Mouse (Mus musculus): Measurements from ENCODE around the gene Tmem60. TPM values are rescaled to one million over a fixed set of nuclear protein-coding genes. Genes with fewer than 3 reads are reported as not detected.

Gene Tmem60
- 31.6 and 36.3 TPM in 2 replicates for polyA plus RNA-seq (2015; fragmentation: Nextera tagmentation; extraction: Ambion mirVana)

DNA sequence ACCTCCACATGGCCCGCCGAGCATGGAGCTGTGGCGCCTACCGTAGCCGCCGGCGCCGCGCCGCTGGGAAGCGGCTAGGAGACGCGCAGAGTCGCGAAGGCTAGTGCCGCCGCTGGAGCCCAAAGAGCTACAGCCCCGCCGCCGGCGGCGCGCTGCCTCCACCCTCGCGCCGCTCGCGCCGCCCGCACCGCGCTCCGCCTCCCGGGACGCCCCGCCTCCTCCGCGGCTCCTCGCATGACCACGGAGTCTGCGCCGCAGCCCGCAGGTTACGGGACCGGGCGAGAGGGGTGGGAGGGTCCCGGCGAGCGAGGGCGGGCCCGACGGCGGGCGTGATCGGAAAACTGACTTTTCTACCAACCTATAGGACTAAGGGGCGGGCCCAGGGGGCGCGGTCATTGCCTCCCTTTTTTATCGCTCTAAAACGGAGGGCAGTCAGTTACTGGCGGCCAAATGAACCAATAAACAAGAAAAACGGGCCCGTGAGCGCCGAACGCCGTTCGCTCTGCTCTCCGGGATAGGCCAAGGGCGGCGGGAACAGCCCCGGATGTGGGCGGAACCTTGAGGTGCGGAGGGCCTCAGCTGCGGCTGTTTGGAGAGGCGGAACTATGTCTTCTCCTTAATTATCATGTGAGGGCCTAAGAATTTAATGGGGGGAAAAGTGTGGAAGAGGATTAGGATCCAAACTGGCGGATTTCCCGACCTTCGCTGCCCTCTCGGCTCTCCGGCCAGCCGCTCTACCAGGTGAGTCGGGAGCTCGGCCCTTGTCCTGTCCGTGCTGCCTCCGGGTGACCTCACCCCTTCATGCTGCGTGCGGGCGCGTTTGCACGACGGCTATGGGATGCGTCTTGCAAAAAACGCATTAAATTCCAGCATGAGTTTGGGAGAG lies at the start of gene Tmem60, which contains the start of gene Phtf2:
TSS of gene Tmem60 (plus strand) at position 277 of the 886 bp plus-strand sequence.
TSS of gene Phtf2 (minus strand) at position 210 of the 886 bp plus-strand sequence.
- peak within 1 kb of the TSS; percentile 94 for H3K4me3 ChIP-seq (replicated peaks)
- ATAC-seq (ENCODE audit: insufficient read depth), result peak; percentile 97
- H3K4me2 ChIP-seq, result peak within 1 kb of the TSS; percentile 86
- H3K9me3 ChIP-seq (replicated peaks), result no peaks in the 10 kb centered on the region
- under 1% methylated on average over 94 of the region's 94 CpGs for WGBS (ENCODE audit: insufficient replicate concordance)
- H3K9ac ChIP-seq, result peak within 1 kb of the TSS; percentile 98
- H3K4me1 ChIP-seq (replicated peaks), result peaks cover 34% of the 10 kb centered on the region
- peak within 1 kb of the TSS; percentile 96 for H3K27ac ChIP-seq (replicated peaks)
- H3K36me3 ChIP-seq (replicated peaks), result peaks cover 15% of the 10 kb centered on the region
- no peaks in the 10 kb centered on the region for H3K27me3 ChIP-seq

DNA sequence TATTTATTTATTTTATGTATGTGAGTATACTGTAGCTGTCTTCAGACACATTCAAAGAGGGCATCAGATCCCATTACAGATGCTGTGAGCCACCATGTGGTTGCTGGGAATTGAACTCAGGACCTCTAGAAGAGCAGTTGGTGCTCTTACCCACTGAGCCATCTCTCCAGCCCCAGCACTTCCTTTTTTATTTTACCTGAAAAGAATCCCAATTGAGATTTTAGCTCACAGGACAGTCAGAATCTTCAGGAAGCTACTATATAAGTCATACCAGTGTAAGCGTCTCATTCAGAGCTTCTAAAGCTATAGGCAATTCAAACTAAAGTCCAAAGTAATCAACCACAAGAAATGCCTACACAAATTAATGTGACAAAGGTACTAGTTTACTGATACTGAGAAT lies 47.6 kb upstream of the Tmem60 start:
- Histone ChIP-seq H3K4me1 (replicated peaks) (0 out of 2 replicates have a peak, but pooled peaks cover 5% of the 10 kb centered on the region), H3K9me3 (replicated peaks) (no peaks in the 10 kb centered on the region), H3K4me3 (replicated peaks) (no peak overlapping the region), H3K27me3 (no peaks in the 10 kb centered on the region), H3K4me2 (no peak overlapping the region), H3K9ac (no peak overlapping the region), H3K27ac (replicated peaks) (no peak overlapping the region), H3K36me3 (replicated peaks) (0 out of 2 replicates have a peak, but pooled peaks cover 4% of the 10 kb centered on the region)
- WGBS (ENCODE audit: insufficient replicate concordance), result 60% methylated on average over 1 of the region's 1 CpGs
- ATAC-seq (ENCODE audit: insufficient read depth), result no peak

DNA sequence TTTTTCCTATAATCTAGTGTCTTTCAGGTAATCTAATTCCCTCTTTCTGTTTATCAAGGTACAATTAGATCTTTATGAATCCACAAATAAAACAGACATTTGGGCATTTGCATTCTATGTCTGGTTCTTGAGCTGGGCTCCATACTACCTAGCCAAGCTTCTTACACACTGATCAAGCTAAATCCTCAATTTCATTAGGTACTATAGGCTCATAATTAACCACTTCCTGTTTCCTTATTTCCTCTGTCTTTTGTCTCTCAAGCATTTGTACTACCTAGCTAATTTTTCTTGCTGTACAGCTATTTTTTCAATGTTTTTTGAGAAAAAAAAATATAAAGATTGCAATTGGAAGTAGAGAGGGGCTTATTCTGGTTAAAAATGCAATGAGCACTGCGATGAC lies 44.9 kb upstream of the Tmem60 start:
- WGBS (ENCODE audit: insufficient replicate concordance), result 95% methylated on average over 1 of the region's 1 CpGs

DNA sequence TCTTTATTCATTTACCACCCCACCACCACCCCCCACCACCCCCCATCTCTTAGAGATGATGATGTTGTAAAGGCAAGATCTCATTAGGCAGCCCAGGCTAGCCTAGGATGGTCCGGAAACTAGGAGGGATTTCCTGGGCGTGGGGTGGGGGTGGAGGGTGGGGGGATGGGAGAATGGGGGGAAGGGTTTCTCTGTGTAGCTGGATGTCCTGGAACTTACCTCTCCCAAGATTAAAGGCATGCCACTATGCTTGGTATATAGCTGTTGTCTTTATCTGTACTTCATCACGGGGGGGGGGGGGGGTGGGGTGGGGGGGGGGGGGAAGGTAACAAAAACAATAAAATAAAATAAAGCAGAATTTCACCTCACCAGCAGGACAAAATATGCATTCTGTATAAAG lies 38.6 kb upstream of the Tmem60 start:
- Histone ChIP-seq H3K27me3 (no peaks in the 10 kb centered on the region), H3K36me3 (replicated peaks) (no peaks in the 10 kb centered on the region), H3K4me3 (replicated peaks) (no peak overlapping the region), H3K27ac (replicated peaks) (no peak overlapping the region), H3K4me2 (no peak overlapping the region), H3K9me3 (replicated peaks) (no peaks in the 10 kb centered on the region), H3K9ac (no peak overlapping the region), H3K4me1 (replicated peaks) (0 out of 2 replicates have a peak, but pooled peaks cover 4% of the 10 kb centered on the region)
- no peak for ATAC-seq (ENCODE audit: insufficient read depth)
- 35% methylated on average over 2 of the region's 3 CpGs for WGBS (ENCODE audit: insufficient replicate concordance)

More for the DNA sequence above, 44.9 kb upstream of the Tmem60 start:
- no peak for ATAC-seq (ENCODE audit: insufficient read depth)
- H3K9ac ChIP-seq, result no peak overlapping the region
- H3K4me2 ChIP-seq, result no peak overlapping the region
- no peaks in the 10 kb centered on the region for H3K27me3 ChIP-seq
- H3K36me3 ChIP-seq (replicated peaks), result 0 out of 2 replicates have a peak, but pooled peaks cover 4% of the 10 kb centered on the region
- 0 out of 2 replicates have a peak, but pooled peaks cover 2% of the 10 kb centered on the region for H3K4me1 ChIP-seq (replicated peaks)
- H3K9me3 ChIP-seq (replicated peaks), result no peaks in the 10 kb centered on the region
- no peak overlapping the region for H3K4me3 ChIP-seq (replicated peaks)
- H3K27ac ChIP-seq (replicated peaks), result no peak overlapping the region

DNA sequence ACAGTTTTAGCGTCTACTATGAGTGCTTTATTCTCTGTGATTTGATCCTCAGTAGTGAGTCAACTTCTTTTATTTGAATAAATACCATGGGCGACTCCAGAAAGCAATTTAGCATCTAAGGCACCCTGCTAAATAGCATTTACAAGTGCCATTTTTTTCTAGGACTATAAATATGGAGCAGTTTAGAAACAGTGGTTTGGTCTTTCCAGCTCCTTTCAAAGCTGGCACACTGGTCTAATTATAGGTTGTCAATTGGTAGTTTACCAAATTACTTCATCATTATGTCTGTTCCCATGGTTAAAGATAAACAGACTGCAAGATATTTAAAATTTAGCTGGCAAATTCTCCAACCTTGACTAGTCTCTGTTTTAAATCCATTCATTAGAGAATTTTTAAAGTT lies 38.2 kb upstream of the Tmem60 start:
- Histone ChIP-seq H3K4me2 (no peak overlapping the region), H3K9ac (no peak overlapping the region), H3K9me3 (replicated peaks) (no peaks in the 10 kb centered on the region), H3K27ac (replicated peaks) (no peak overlapping the region), H3K4me3 (replicated peaks) (no peak overlapping the region), H3K4me1 (replicated peaks) (0 out of 2 replicates have a peak, but pooled peaks cover 4% of the 10 kb centered on the region), H3K36me3 (replicated peaks) (no peaks in the 10 kb centered on the region), H3K27me3 (no peaks in the 10 kb centered on the region)
- WGBS (ENCODE audit: insufficient replicate concordance), result 69% methylated on average over 2 of the region's 2 CpGs
- no peak for ATAC-seq (ENCODE audit: insufficient read depth)

DNA sequence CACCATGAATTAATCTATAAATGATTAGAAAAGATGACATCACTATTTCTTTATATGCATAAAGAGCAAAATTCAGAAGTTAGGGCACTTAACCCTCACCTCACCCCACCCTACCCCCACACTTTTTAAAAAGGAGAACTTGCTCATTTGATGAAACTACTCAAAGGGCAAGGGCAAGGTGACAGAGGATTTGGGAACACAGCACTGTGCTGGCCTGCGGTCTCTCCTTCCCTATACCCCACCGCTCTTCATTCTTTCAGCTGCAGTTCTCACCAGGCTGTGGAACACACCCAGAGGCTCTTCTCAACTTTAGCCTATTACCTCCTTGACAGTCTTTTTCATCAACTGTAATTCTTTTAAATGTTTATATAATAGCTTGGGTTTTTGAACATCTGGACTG lies 35.0 kb upstream of the Tmem60 start:
- no peaks in the 10 kb centered on the region for H3K27me3 ChIP-seq
- WGBS (ENCODE audit: insufficient replicate concordance), result 72% methylated on average over 2 of the region's 2 CpGs
- H3K4me2 ChIP-seq, result no peak overlapping the region
- H3K4me1 ChIP-seq (replicated peaks), result 0 out of 2 replicates have a peak, but pooled peaks cover 2% of the 10 kb centered on the region
- H3K36me3 ChIP-seq (replicated peaks), result no peaks in the 10 kb centered on the region
- H3K27ac ChIP-seq (replicated peaks), result no peak overlapping the region
- ATAC-seq (ENCODE audit: insufficient read depth), result no peak
- no peaks in the 10 kb centered on the region for H3K9me3 ChIP-seq (replicated peaks)
- no peak overlapping the region for H3K9ac ChIP-seq
- H3K4me3 ChIP-seq (replicated peaks), result no peak overlapping the region

DNA sequence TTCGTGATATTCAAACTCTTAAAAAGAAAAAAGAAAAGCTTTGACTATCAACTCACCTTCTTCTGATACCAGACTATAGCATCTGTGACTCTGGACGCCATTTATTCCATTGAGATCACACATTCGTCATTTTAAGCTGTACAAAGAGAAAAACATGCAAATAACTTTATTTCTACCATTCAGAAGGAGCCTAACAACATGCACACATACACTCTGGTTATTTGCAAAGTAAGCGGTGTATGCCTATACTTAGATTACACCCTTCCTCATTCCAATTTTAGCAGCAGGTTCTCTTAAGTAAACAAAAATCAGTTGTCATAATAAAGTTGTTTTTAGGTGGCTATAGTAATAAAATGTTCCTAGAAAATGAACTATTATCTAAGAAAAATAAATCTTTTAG lies 26.9 kb upstream of the Tmem60 start:
- ATAC-seq (ENCODE audit: insufficient read depth), result no peak
- Histone ChIP-seq H3K9ac (no peak overlapping the region), H3K27ac (replicated peaks) (no peak overlapping the region), H3K36me3 (replicated peaks) (no peaks in the 10 kb centered on the region), H3K27me3 (no peaks in the 10 kb centered on the region), H3K4me3 (replicated peaks) (no peak overlapping the region), H3K4me2 (no peak overlapping the region), H3K9me3 (replicated peaks) (no peaks in the 10 kb centered on the region), H3K4me1 (replicated peaks) (no peaks in the 10 kb centered on the region)
- 68% methylated on average over 4 of the region's 4 CpGs for WGBS (ENCODE audit: insufficient replicate concordance)

DNA sequence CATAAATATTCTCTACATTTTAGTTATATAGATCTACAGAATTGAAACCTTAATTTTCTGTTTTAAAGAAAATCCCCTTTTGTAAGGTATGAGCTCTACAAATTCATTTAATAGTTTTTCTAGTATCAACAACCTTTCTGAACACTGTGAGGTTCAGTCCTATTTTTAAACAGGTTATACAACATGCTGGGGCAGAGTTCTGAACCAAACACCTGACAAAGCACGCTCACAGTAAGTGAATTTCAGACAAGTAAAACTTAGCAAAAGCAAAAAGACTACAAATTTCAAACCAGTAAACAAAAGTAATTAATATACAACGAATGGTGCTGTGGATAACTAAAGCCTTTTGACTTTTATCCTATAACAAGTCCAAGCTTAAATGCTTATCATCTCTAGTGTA lies 23.6 kb upstream of the Tmem60 start:
- no peaks in the 10 kb centered on the region for H3K4me1 ChIP-seq (replicated peaks)
- WGBS (ENCODE audit: insufficient replicate concordance), result 71% methylated on average over 2 of the region's 2 CpGs

DNA sequence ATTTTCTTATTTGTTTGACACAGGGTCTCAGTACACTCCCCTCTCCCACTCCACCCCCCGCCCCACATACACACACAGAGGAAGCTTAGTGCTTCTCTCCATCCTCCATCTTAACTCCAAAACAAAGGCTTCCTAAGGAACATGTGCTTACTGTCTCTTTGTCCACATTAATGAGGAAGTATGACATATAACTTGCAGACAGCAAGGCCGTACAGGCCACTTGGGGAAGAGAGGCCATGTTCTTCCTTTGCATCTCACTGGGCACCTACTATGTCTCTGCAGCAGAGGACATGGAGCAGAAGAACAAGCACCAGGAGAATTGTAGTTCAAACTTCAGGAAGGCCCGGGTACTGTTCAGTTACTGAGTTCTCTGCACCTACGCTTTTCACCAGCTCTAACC lies 21.4 kb upstream of the Tmem60 start:
- Histone ChIP-seq H3K4me1 (replicated peaks) (no peaks in the 10 kb centered on the region; the same call in 1 of the 2 replicates), H3K36me3 (replicated peaks) (no peaks in the 10 kb centered on the region), H3K9me3 (replicated peaks) (no peaks in the 10 kb centered on the region), H3K4me2 (no peak overlapping the region), H3K4me3 (replicated peaks) (no peak overlapping the region), H3K27ac (replicated peaks) (no peak overlapping the region), H3K9ac (no peak overlapping the region), H3K27me3 (no peaks in the 10 kb centered on the region)
- 75% methylated on average over 4 of the region's 4 CpGs for WGBS (ENCODE audit: insufficient replicate concordance)
- no peak for ATAC-seq (ENCODE audit: insufficient read depth)

More for the DNA sequence above, 23.6 kb upstream of the Tmem60 start:
- ATAC-seq (ENCODE audit: insufficient read depth), result no peak
- no peaks in the 10 kb centered on the region for H3K9me3 ChIP-seq (replicated peaks)
- H3K4me3 ChIP-seq (replicated peaks), result no peak overlapping the region
- H3K27me3 ChIP-seq, result no peaks in the 10 kb centered on the region
- H3K27ac ChIP-seq (replicated peaks), result no peak overlapping the region
- no peak overlapping the region for H3K4me2 ChIP-seq
- no peaks in the 10 kb centered on the region for H3K36me3 ChIP-seq (replicated peaks)
- H3K9ac ChIP-seq, result no peak overlapping the region

DNA sequence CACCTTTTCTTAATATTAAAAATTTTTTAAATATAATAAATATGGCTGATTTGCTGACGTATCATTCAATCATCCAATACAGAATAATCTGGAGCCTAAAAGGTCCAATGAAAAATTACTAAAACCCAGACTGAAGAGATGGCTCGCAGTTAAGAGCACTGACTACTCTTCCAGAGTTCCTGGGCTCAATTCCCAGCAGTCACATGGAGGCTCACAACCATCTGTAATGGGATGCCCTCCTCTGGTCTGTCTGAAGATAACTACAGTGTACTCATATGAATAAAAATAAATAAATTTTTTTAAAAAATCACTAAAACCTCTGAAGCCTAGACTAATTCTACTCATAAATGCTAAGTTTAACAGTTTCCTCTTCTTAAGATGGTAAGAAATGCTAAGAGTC lies 20.1 kb upstream of the Tmem60 start:
- Histone ChIP-seq H3K4me3 (replicated peaks) (no peak overlapping the region), H3K27me3 (no peaks in the 10 kb centered on the region), H3K36me3 (replicated peaks) (no peaks in the 10 kb centered on the region), H3K27ac (replicated peaks) (no peak overlapping the region), H3K9me3 (replicated peaks) (no peaks in the 10 kb centered on the region), H3K4me2 (no peak overlapping the region), H3K4me1 (replicated peaks) (no peaks in the 10 kb centered on the region; the same call in 1 of the 2 replicates), H3K9ac (no peak overlapping the region)
- no peak for ATAC-seq (ENCODE audit: insufficient read depth)
- WGBS (ENCODE audit: insufficient replicate concordance), result 82% methylated on average over 2 of the region's 2 CpGs

DNA sequence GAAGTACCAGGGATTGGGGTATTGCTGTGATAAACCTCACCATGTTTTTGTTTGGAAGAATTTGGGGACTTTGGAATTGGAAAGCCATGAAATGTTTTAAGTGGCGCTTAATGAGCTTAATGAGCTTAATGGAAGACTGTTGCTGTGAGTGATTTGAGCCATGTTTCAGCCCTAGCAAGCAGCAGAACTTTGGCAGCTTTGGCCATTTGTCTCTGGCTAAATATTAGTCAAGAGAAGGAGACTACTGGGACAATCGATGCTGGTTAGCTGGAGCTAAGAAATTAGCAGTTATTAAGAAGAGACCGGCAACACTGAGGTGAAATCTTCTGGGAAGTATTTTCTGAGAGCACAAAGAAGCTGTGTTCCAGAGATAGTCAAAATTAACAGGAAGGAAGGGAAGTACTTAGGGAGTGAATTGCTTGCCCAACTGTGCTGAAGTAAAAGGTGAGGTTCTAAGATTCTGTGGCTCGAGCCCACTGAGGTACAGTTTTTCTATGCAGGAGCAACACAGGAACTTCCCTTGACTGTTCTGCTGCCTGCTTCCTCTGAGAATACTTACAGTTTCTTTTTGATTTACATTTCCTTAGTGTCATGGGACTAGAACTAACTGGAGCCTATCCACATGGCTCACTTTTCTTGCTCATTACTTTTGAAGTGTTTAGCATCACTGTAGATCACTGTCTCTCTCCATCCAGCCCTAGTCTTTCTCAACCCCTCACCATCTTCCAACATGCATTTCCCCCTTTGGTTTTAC lies 17.6 kb upstream of the Tmem60 start:
- Histone ChIP-seq H3K4me3 (replicated peaks) (no peak overlapping the region), H3K9me3 (replicated peaks) (no peaks in the 10 kb centered on the region), H3K27me3 (no peaks in the 10 kb centered on the region), H3K4me1 (replicated peaks) (no peaks in the 10 kb centered on the region; the same call in 1 of the 2 replicates), H3K27ac (replicated peaks) (no peak overlapping the region), H3K4me2 (no peak overlapping the region), H3K9ac (no peak overlapping the region), H3K36me3 (replicated peaks) (no peaks in the 10 kb centered on the region)
- ATAC-seq (ENCODE audit: insufficient read depth), result no peak
- 40% methylated on average over 4 of the region's 4 CpGs for whole genome bisulfite sequencing (ENCODE audit: insufficient replicate concordance)
